Mouse (Mus musculus) macrophage (primary cell): ENCODE results near the gene Grin1. TPM values are rescaled to one million over a fixed set of nuclear protein-coding genes. Genes with fewer than 3 reads are reported as not detected.

Experiments used
- polyA plus RNA-seq: library from polyadenylated mRNA; stranded (reverse); fragments of 250-400 nt; gene quantifications from 3 replicates; pipeline ENCODE4 v1.2.4, GENCODE M21; 2018; ENCODE audit warnings: inconsistent platforms

Grin1 gene
- polyA plus RNA-seq, 1 experiment from 2014 or later: not detected

Other genes with a start within 250 kb of the Grin1 start
- gene Entpd8, start 238.9 kb downstream of the Grin1 start, polyA plus RNA-seq: not detected in 3 replicates
- not detected in 3 replicates for gene Noxa1, start 224.0 kb downstream of the Grin1 start, polyA plus RNA-seq
- not detected in 3 replicates for gene Nrarp, start 138.4 kb downstream of the Grin1 start, polyA plus RNA-seq
- gene Tor4a, start 122.3 kb downstream of the Grin1 start, polyA plus RNA-seq: 56.5 to 71.1 TPM (median 57.4 TPM) in 3 replicates
- 18.9 to 30.4 TPM (median 29.5 TPM) in 3 replicates for gene Nelfb, start 107.7 kb downstream of the Grin1 start, polyA plus RNA-seq
- not detected in 3 replicates for gene Stpg3, start 104.5 kb downstream of the Grin1 start, polyA plus RNA-seq
- gene Fam166a, start 100.4 kb downstream of the Grin1 start, polyA plus RNA-seq: not detected in 3 replicates
- gene Tubb4b, start 94.5 kb downstream of the Grin1 start, polyA plus RNA-seq: 49.1 to 144 TPM (median 76.8 TPM) in 3 replicates
- not detected in 3 replicates for gene Slc34a3, start 84.8 kb downstream of the Grin1 start, polyA plus RNA-seq
- not detected in 3 replicates for gene Rnf224, start 82.4 kb downstream of the Grin1 start, polyA plus RNA-seq
- 0.21 to 0.42 TPM in 2 of 3 replicates, not detected in the other for gene Rnf208, start 76.9 kb downstream of the Grin1 start, polyA plus RNA-seq
- gene Cysrt1, start 76.7 kb downstream of the Grin1 start, polyA plus RNA-seq: not detected in 3 replicates
- gene AL732309.1, start 72.3 kb downstream of the Grin1 start, polyA plus RNA-seq: 3.0 to 6.1 TPM (median 4.7 TPM) in 3 replicates
- gene Tmem203, start 63.7 kb downstream of the Grin1 start, polyA plus RNA-seq: 5.9 to 17.1 TPM (median 12.4 TPM) in 3 replicates
- gene Tprn, start 56.6 kb downstream of the Grin1 start, polyA plus RNA-seq: 6.1 to 7.8 TPM (median 6.6 TPM) in 3 replicates
- 26.0 to 60.7 TPM (median 55.7 TPM) in 3 replicates for gene Ssna1, start 46.7 kb downstream of the Grin1 start, polyA plus RNA-seq
- 51.0 to 59.8 TPM (median 54.1 TPM) in 3 replicates for gene Anapc2, start 46.7 kb downstream of the Grin1 start, polyA plus RNA-seq
- not detected in 3 replicates for gene Tmem210, start 31.0 kb downstream of the Grin1 start, polyA plus RNA-seq
- gene Lrrc26, start 29.3 kb downstream of the Grin1 start, polyA plus RNA-seq: not detected in 3 replicates
- 36.0 to 43.5 TPM (median 43.4 TPM) in 3 replicates for gene Man1b1, start 13.2 kb upstream of the Grin1 start, polyA plus RNA-seq
- gene Dpp7, start 37.2 kb upstream of the Grin1 start, polyA plus RNA-seq: 101 to 192 TPM (median 107 TPM) in 3 replicates
- 55.8 to 128 TPM (median 119 TPM) in 3 replicates for gene Uap1l1, start 46.5 kb upstream of the Grin1 start, polyA plus RNA-seq
- gene Sapcd2, start 53.1 kb upstream of the Grin1 start, polyA plus RNA-seq: 0.13 to 0.73 TPM in 2 of 3 replicates, not detected in the other
- gene Entpd2, start 76.7 kb upstream of the Grin1 start, polyA plus RNA-seq: 0.07 TPM in 1 of 3 replicates, not detected in the others
- gene Npdc1, start 80.2 kb upstream of the Grin1 start, polyA plus RNA-seq: 1.2 to 2.9 TPM (median 2.5 TPM) in 3 replicates
- gene Fut7, start 104.1 kb upstream of the Grin1 start, polyA plus RNA-seq: 1.3 to 2.4 TPM (median 2.2 TPM) in 3 replicates
- 9.5 to 19.7 TPM (median 13.5 TPM) in 3 replicates for gene Abca2, start 109.5 kb upstream of the Grin1 start, polyA plus RNA-seq
- not detected in 3 replicates for gene Clic3, start 137.7 kb upstream of the Grin1 start, polyA plus RNA-seq
- gene Paxx, start 141.9 kb upstream of the Grin1 start, polyA plus RNA-seq: 6.0 to 12.9 TPM (median 6.4 TPM) in 3 replicates
- gene Ptgds, start 150.9 kb upstream of the Grin1 start, polyA plus RNA-seq: not detected in 3 replicates
- gene Lcn12, start 174.7 kb upstream of the Grin1 start, polyA plus RNA-seq: not detected in 3 replicates
- 21.9 to 35.3 TPM (median 28.7 TPM) in 3 replicates for gene Fbxw5, start 181.6 kb upstream of the Grin1 start, polyA plus RNA-seq
- gene C8g, start 182.5 kb upstream of the Grin1 start, polyA plus RNA-seq: 0.14 to 2.1 TPM in 2 of 3 replicates, not detected in the other
- gene Traf2, start 227.8 kb upstream of the Grin1 start, polyA plus RNA-seq: 6.2 to 13.5 TPM (median 12.4 TPM) in 3 replicates
- gene Edf1, start 238.7 kb upstream of the Grin1 start, polyA plus RNA-seq: 258 to 279 TPM (median 262 TPM) in 3 replicates